Mouse (Mus musculus) hindbrain, embryonic 14.5 days (tissue): ENCODE data around the gene Tsnax. TPM values are rescaled to one million over a fixed set of nuclear protein-coding genes. Genes with fewer than 3 reads are reported as not detected.

Experiments used
- microRNA-seq: library from miRNA; unstranded; fragments of <30 nt; microRNA quantifications from one replicate; pipeline ENCODE4, GENCODE M21; 2016
- polyA plus RNA-seq: library from polyadenylated mRNA; unstranded; fragments of >200 nt; fragmentation: Nextera tagmentation; extraction: Ambion mirVana; gene quantifications from 2 replicates; pipeline ENCODE4 v1.2.1, GENCODE M21; 2014

The Tsnax gene
- polyA plus RNA-seq, 1 experiment from 2014 or later, result 218 TPM

Small RNA genes within 50 kb of the gene (microRNA-seq; reads per million reads assigned to microRNA genes)
- not detected for gene Gm22197

Other genes with a start within 250 kb of the Tsnax start
- gene Trim67, start 219.9 kb upstream of the Tsnax start, polyA plus RNA-seq, result 35.8 and 39.4 TPM in 2 replicates
- 72.3 and 80.2 TPM in 2 replicates for gene Gnpat, start 150.0 kb upstream of the Tsnax start, polyA plus RNA-seq
- 18.4 and 21.0 TPM in 2 replicates for gene 2810004N23Rik, start 149.9 kb upstream of the Tsnax start, polyA plus RNA-seq
- 14.7 and 14.8 TPM in 2 replicates for gene Exoc8, start 115.3 kb upstream of the Tsnax start, polyA plus RNA-seq
- gene Sprtn, start 115.1 kb upstream of the Tsnax start, polyA plus RNA-seq, result 8.2 and 9.3 TPM in 2 replicates
- gene Egln1, start 63.7 kb upstream of the Tsnax start, polyA plus RNA-seq, result 21.1 and 22.9 TPM in 2 replicates
- 1.1 and 1.8 TPM in 2 replicates for gene Disc1, start 41.2 kb downstream of the Tsnax start, polyA plus RNA-seq